Mouse (Mus musculus) lung, postnatal 0 days (tissue): ENCODE measurements around the gene Sept11. TPM values are rescaled to one million over a fixed set of nuclear protein-coding genes. Genes with fewer than 3 reads are reported as not detected.

Source experiments
- ATAC-seq: fragments of 200-750 bp; cut with Nextera tagmentation; 2 replicates; pipeline ENCODE4 v1.8.0; 2017; ENCODE audit warnings: moderate library complexity
- DNase-seq: peaks from one replicate; pipeline ENCODE4 v3.0.0-alpha.2; 2016; ENCODE audit warnings: low spot score
- H3K27ac ChIP-seq: fragments of 300-500 bp; sonication (generic); 2 replicates; pipeline ENCODE4 v1.5.1; 2014; ENCODE audit warnings: antibody characterized with exemption, mild to moderate bottlenecking, low read length, mixed read lengths
- H3K27me3 ChIP-seq: fragments of 300-500 bp; sonication (generic); replicated peaks from 2 replicates; pipeline ENCODE4 v1.6.1; 2014; ENCODE audit warnings: low read length, mixed read lengths; ENCODE audit not compliant: insufficient read depth
- H3K36me3 ChIP-seq: fragments of 300-500 bp; sonication (generic); 2 replicates; pipeline ENCODE4 v1.6.1; 2014; ENCODE audit warnings: low read length, mixed read lengths; ENCODE audit not compliant: insufficient read depth
- H3K4me1 ChIP-seq: fragments of 300-500 bp; sonication (generic); 2 replicates; pipeline ENCODE4 v1.6.1; 2014; ENCODE audit warnings: antibody characterized with exemption, low read depth, low read length, mixed read lengths; ENCODE audit not compliant: insufficient read depth
- H3K4me2 ChIP-seq: fragments of 300-500 bp; sonication (generic); replicated peaks from 2 replicates; pipeline ENCODE4 v1.6.1; 2014; ENCODE audit warnings: low read depth, mild to moderate bottlenecking, low read length, moderate library complexity, mixed read lengths
- H3K4me3 ChIP-seq: fragments of 300-500 bp; sonication (generic); 2 replicates; pipeline ENCODE4 v1.5.1; 2014; ENCODE audit warnings: low read depth, low read length
- H3K9ac ChIP-seq: fragments of 300-500 bp; sonication (generic); replicated peaks from 2 replicates; pipeline ENCODE4 v1.6.1; 2014; ENCODE audit warnings: low read depth, mild to moderate bottlenecking
- H3K9me3 ChIP-seq: fragments of 300-500 bp; sonication (generic); 2 replicates; pipeline ENCODE4 v1.6.1; 2016; ENCODE audit warnings: low read length, mixed read lengths
- CTCF ChIP-seq: IDR thresholded peaks from 2 replicates; pipeline ENCODE4 v1.5.1; 2016; ENCODE audit warnings: antibody characterized with exemption, mild to moderate bottlenecking
- EP300 ChIP-seq: IDR thresholded peaks from 2 replicates; pipeline ENCODE4 v1.6.1; 2016; ENCODE audit warnings: antibody characterized with exemption, mild to moderate bottlenecking, control low read depth
- WGBS: fragments of 180-500 bp; shearing (Covaris S2); extraction: QIAGEN DNeasy Blood & Tissue Kit; methylation state at CpG from one replicate; pipeline ENCODE4 v1.1.7; 2014; 5-methylcytosine and 5-hydroxymethylcytosine counted together
- polyA plus RNA-seq: library from polyadenylated mRNA; unstranded; fragments of >200 nt; fragmentation: Nextera tagmentation; extraction: Ambion mirVana; gene quantifications from 2 replicates; pipeline ENCODE4 v1.2.1, GENCODE M21; 2015

The Sept11 gene
- polyA plus RNA-seq, 1 experiment from 2014 or later: 49.1 TPM

DNA sequence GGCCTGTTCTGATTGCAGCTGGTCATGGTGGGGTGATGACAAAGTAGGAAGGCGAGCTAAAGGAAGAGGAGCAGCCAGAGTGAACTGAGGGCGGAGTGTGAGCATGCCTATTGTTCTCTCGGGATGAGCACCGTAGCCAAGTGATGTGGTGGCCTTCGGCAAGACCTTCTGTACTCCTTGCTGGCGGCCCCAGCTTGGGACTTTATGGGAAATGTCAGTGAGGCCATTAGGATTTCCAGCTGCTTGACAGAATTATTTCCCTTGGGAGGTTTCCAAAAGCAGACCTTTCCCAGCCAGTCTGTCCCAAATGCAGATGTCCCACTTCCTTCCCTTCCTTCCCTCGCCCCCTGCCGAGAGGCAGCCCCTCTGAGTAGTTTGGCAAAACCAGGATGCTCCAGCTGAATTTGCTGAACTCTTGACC lies 8.1 kb downstream of the Sept11 start:
- 44% methylated on average over 8 of the region's 8 CpGs for WGBS
- DNase-seq: peak; percentile 62
- Histone ChIP-seq H3K4me3 (no peak overlapping the region), H3K27me3 (no peaks in the 10 kb centered on the region), H3K27ac (peak overlapping the region; percentile 64; the same call in 1 of the 2 replicates), H3K9me3 (no peaks in the 10 kb centered on the region), H3K36me3 (no peaks in the 10 kb centered on the region), H3K9ac (no peak overlapping the region), H3K4me1 (peaks cover 16% of the 10 kb centered on the region; the same call in 1 of the 2 replicates), H3K4me2 (no peak overlapping the region)
- peak; percentile 67 for ATAC-seq
- TF ChIP-seq EP300 (peak; percentile 38; the same call in 1 of the 2 replicates), CTCF (no peak)

DNA sequence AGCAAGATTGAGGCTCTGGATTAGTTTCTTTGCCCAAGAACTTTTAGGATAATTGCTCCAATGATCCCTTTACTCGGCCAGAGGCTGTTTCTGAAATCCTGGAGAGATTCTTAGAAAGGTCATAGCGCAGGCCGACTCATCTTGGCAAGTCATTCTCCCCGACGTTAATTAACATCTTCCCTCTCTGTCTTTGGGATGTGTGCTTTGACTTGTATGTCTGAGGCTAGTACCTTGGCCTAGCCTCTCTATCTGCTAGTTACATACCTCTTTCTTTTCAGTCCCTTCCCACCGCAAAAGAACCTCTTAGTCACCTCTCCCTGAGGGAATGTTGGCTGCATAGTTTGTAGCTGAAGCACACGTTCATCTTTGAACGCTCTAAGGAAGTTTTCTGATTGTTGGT lies 10.4 kb downstream of the Sept11 start:
- Histone ChIP-seq H3K9ac (no peak overlapping the region), H3K36me3 (no peaks in the 10 kb centered on the region), H3K4me3 (no peak overlapping the region), H3K4me1 (peaks cover 11% of the 10 kb centered on the region; the same call in 1 of the 2 replicates), H3K27me3 (no peaks in the 10 kb centered on the region), H3K9me3 (no peaks in the 10 kb centered on the region), H3K27ac (no peak overlapping the region), H3K4me2 (no peak overlapping the region)
- DNase-seq: no peak
- no peak for TF ChIP-seq EP300
- WGBS: 74% methylated on average over 8 of the region's 8 CpGs
- no peak for ATAC-seq

DNA sequence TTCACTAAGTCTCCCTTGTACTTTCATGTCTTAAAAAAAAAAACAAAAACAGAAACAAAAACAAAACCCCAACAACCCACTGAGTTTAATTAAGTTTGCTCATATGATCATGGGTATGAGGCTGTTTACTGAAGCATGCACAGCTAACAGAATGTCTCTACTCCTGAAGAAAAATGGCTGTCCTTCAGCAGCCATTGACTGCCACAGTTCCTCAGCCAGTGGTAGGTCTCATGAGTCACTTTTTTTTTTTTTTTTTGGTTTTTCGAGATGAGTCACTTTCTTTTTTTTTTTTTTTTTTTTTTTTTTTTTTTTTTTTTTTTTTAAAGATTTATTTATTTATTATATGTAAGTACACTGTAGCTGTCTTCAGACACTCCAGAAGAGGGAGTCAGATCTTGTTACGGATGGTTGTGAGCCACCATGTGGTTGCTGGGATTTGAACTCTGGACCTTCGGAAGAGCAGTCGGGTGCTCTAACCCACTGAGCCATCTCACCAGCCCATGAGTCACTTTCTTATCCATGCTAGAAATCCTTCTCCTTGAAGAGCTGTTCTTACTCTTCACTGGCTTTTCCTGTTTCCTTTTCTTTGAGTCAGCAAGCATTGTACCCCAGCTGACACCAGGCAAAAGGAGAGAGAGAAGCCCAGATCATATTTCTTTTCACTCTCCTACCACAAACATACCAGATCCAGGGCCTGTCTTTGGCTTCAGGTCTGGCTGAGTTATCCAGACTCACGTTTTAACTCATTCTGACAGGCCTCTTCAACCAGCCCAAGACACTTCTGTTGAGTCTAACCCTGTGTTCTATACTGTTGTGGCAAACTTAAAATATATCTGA lies 12.0 kb downstream of the Sept11 start:
- no peak for ATAC-seq
- Histone ChIP-seq H3K4me1 (peaks cover 11% of the 10 kb centered on the region; the same call in 1 of the 2 replicates), H3K27ac (no peak overlapping the region), H3K4me2 (no peak overlapping the region), H3K9me3 (no peaks in the 10 kb centered on the region), H3K4me3 (no peak overlapping the region), H3K36me3 (no peaks in the 10 kb centered on the region), H3K9ac (no peak overlapping the region), H3K27me3 (no peaks in the 10 kb centered on the region)
- 66% methylated on average over 4 of the region's 5 CpGs for WGBS
- no peak for DNase-seq
- no peak for TF ChIP-seq EP300
- no peak for TF ChIP-seq CTCF

DNA sequence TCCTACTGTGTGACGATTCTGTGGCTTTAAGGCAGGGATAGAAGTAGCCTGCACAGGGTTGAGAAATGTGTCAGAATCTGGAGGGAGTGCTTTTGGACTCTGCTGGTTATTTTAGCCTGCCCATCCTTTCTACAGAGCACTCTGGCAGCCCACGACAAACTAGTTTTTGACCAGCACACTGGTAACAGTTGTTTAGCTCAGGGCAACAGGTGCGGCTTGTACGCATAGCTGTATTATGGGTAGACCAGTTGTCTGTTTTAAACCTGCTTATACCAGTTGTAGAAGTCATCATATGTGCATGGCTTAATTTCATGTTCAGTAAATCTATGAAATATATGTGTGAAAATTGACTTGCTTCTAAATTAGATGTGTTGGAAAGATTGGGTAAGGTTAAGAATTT lies 12.8 kb downstream of the Sept11 start:
- Histone ChIP-seq H3K27me3 (no peaks in the 10 kb centered on the region), H3K9me3 (no peaks in the 10 kb centered on the region), H3K9ac (no peak overlapping the region), H3K36me3 (no peaks in the 10 kb centered on the region), H3K4me1 (peaks cover 7% of the 10 kb centered on the region; the same call in 1 of the 2 replicates), H3K4me2 (no peak overlapping the region), H3K4me3 (no peak overlapping the region), H3K27ac (no peak overlapping the region)
- ATAC-seq (no peak), DNase-seq (no peak)
- WGBS: 94% methylated on average over 4 of the region's 4 CpGs
- no peak for TF ChIP-seq EP300
- TF ChIP-seq CTCF: no peak

DNA sequence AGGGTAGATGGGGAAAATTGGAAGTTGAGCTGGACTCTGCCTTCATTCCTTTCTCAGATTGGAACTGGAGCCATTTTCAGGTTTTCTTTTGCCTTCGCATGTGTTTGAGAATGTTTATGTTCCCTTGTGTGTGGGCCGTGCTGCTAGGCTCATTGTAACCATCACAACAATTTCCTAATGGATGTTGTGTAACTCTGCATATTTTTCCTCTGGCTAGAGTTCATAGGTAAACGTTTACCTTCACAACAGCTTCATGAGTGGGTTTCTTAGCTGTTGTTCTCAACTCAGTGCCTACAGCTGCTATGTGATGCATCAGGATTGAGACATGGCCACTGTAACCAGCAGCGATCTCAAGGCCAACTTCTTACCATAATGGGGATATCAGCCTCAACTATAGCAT lies 15.5 kb downstream of the Sept11 start:
- WGBS: 50% methylated on average over 4 of the region's 4 CpGs
- ATAC-seq (peak; percentile 61), DNase-seq (peak; percentile 32)
- H3K27me3 ChIP-seq: no peaks in the 10 kb centered on the region
- no peak overlapping the region for H3K9ac ChIP-seq
- H3K27ac ChIP-seq: no peak overlapping the region
- no peaks in the 10 kb centered on the region for H3K9me3 ChIP-seq
- no peaks in the 10 kb centered on the region for H3K4me1 ChIP-seq
- H3K4me2 ChIP-seq: no peak overlapping the region
- H3K4me3 ChIP-seq: no peak overlapping the region
- TF ChIP-seq CTCF (no peak), EP300 (no peak)
- H3K36me3 ChIP-seq: no peaks in the 10 kb centered on the region

DNA sequence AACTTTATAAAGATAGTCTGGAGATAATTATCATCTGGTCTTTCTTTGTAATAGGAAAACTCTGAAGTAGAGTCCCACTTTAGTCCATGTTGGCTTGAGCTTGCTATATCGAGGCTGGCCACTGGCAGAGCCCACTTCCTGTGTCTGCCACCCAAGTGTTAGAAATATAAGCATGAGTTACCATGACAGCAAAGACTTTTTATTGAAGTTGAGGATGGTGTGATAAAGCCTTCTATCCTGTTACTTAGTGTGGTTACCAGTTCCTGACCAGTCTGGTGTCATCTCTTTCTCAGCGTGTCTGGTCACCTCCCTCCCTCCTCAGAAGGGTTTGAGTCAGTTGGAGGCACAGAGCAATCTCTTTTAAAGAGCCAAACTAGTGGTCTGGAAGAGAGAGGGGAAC lies 16.3 kb downstream of the Sept11 start:
- Histone ChIP-seq H3K36me3 (no peaks in the 10 kb centered on the region), H3K4me1 (no peaks in the 10 kb centered on the region), H3K9me3 (no peaks in the 10 kb centered on the region), H3K9ac (no peak overlapping the region), H3K27me3 (no peaks in the 10 kb centered on the region), H3K27ac (no peak overlapping the region), H3K4me3 (no peak overlapping the region), H3K4me2 (no peak overlapping the region)
- 62% methylated on average over 2 of the region's 2 CpGs for WGBS
- no peak for TF ChIP-seq EP300
- no peak for TF ChIP-seq CTCF
- DNase-seq (no peak), ATAC-seq (no peak)
